Mouse (Mus musculus) layer of hippocampus, adult 6 months (tissue): Measurements from ENCODE around the gene Cdk4. TPM values are rescaled to one million over a fixed set of nuclear protein-coding genes. Genes with fewer than 3 reads are reported as not detected.

ENCODE experiments used
- long read RNA-seq, 2 experiments: library from polyadenylated mRNA; unstranded; transcript quantifications; one replicate each; pipeline ENCODE4 v2.0.0; 2019 to 2020
- polyA plus RNA-seq: library from polyadenylated mRNA; unstranded; fragments of <200 nt; fragmentation: Nextera tagmentation; gene quantifications from 2 replicates; pipeline ENCODE4 v1.2.3, GENCODE M21; 2021

The Cdk4 gene
- 99.0 and 101 TPM in 2 replicates for polyA plus RNA-seq
- long read RNA-seq, experiment 1, transcript Cdk4-201 (8 exons, 2,053 nt) = major isoform, 76 of 116 reads
- long read RNA-seq, experiment 1, partial matches to known transcripts = 8 of 116 reads
- long read RNA-seq, experiment 1, other reads (novel, unspliced or antisense) = 32 of 116 reads
- long read RNA-seq, experiment 2, transcript Cdk4-201 (8 exons, 2,053 nt) = major isoform, 127 of 173 reads
- long read RNA-seq, experiment 2, partial matches to known transcripts = 12 of 173 reads
- long read RNA-seq, experiment 2, other reads (novel, unspliced or antisense) = 33 of 173 reads

GRCm38 (mm10) chr10:127063239-127063872 is at the start of gene Cdk4:
Cdk4 (plus strand) TSS chr10:127063534.

GRCm38 (mm10) chr10:127030336-127031296 is 32.7 kb upstream of the Cdk4 start, which contains the start of gene Tsfm:
Tsfm (minus strand) TSS chr10:127030840.

GRCm38 (mm10) chr10:127041274-127041766 is 22.0 kb upstream of the Cdk4 start, which contains the start of the genes Mettl1 and Eef1akmt3:
Mettl1 (plus strand) TSS chr10:127041414.
Eef1akmt3 (minus strand) TSS chr10:127041513.

GRCm38 (mm10) chr10:127047954-127048353 is 15.4 kb upstream of the Cdk4 start, which contains the start of gene Cyp27b1:
Cyp27b1 (plus strand) TSS chr10:127048250.

GRCm38 (mm10) chr10:127059968-127060916 is 3.1 kb upstream of the Cdk4 start, which contains the start of gene March9:
March9 (minus strand) TSS chr10:127060184.

GRCm38 (mm10) chr10:127070190-127071121 is 7.1 kb downstream of the Cdk4 start, which contains the start of gene Tspan31:
Tspan31 (minus strand) TSS chr10:127070264.

GRCm38 (mm10) chr10:127075080-127075479 is 11.7 kb downstream of the Cdk4 start, which contains the start of gene Agap2:
Agap2 (plus strand) TSS chr10:127075284.

Other genes starting within 250 kb of the Cdk4 start
- 21.6 and 24.2 TPM in 2 replicates for gene Atp23, start 162.2 kb upstream of the Cdk4 start, polyA plus RNA-seq
- 11.9 and 12.5 TPM in 2 replicates for gene Ctdsp2, start 84.8 kb upstream of the Cdk4 start, polyA plus RNA-seq
- 0.04 and 0.10 TPM in 2 replicates for gene Avil, start 62.8 kb upstream of the Cdk4 start, polyA plus RNA-seq
- 53.7 and 58.3 TPM in 2 replicates for gene Tsfm, start 32.7 kb upstream of the Cdk4 start, polyA plus RNA-seq
- gene Mettl1, start 22.1 kb upstream of the Cdk4 start, polyA plus RNA-seq = 7.8 and 9.2 TPM in 2 replicates
- 0.08 and 0.13 TPM in 2 replicates for gene Eef1akmt3, start 22.0 kb upstream of the Cdk4 start, polyA plus RNA-seq
- not detected in 2 replicates for gene Cyp27b1, start 15.3 kb upstream of the Cdk4 start, polyA plus RNA-seq
- 1.5 and 1.8 TPM in 2 replicates for gene March9, start 3.4 kb upstream of the Cdk4 start, polyA plus RNA-seq
- 50.4 and 58.3 TPM in 2 replicates for gene Tspan31, start 6.7 kb downstream of the Cdk4 start, polyA plus RNA-seq
- gene Agap2, start 11.8 kb downstream of the Cdk4 start, polyA plus RNA-seq = 22.4 and 25.7 TPM in 2 replicates
- 24.9 and 33.0 TPM in 2 replicates for gene Os9, start 57.6 kb downstream of the Cdk4 start, polyA plus RNA-seq
- gene B4galnt1, start 101.7 kb downstream of the Cdk4 start, polyA plus RNA-seq = 86.3 and 104 TPM in 2 replicates
- gene Slc26a10, start 117.1 kb downstream of the Cdk4 start, polyA plus RNA-seq = 2.6 and 2.7 TPM in 2 replicates
- gene Arhgef25, start 126.5 kb downstream of the Cdk4 start, polyA plus RNA-seq = 33.4 and 33.7 TPM in 2 replicates
- gene Dtx3, start 132.2 kb downstream of the Cdk4 start, polyA plus RNA-seq = 6.5 and 8.7 TPM in 2 replicates
- 76.9 and 80.5 TPM in 2 replicates for gene Pip4k2c, start 148.1 kb downstream of the Cdk4 start, polyA plus RNA-seq
- 133 and 152 TPM in 2 replicates for gene Kif5a, start 199.8 kb downstream of the Cdk4 start, polyA plus RNA-seq
- 237 and 276 TPM in 2 replicates for gene Dctn2, start 202.8 kb downstream of the Cdk4 start, polyA plus RNA-seq
- 3.0 and 3.7 TPM in 2 replicates for gene Mbd6, start 225.5 kb downstream of the Cdk4 start, polyA plus RNA-seq
- 49.6 and 52.6 TPM in 2 replicates for gene Mars, start 248.3 kb downstream of the Cdk4 start, polyA plus RNA-seq